Mouse (Mus musculus) activated CD4-positive, CD25-positive, alpha-beta regulatory T cell, adult 9 weeks (primary cell): ENCODE results near the gene Ltb4r2. TPM values are rescaled to one million over a fixed set of nuclear protein-coding genes. Genes with fewer than 3 reads are reported as not detected.

Experiments
- polyA plus RNA-seq: library from polyadenylated mRNA; unstranded; fragments of 100-300 nt; shearing (Covaris generic); gene quantifications from one replicate; pipeline ENCODE4 v1.2.1, GENCODE M21; 2017

Ltb4r2 gene
- polyA plus RNA-seq: not detected

GRCm38 (mm10) chr14:55761163-55761562 is at the start of gene Ltb4r2:
Ltb4r2 (plus strand) TSS chr14:55761428.

GRCm38 (mm10) chr14:55713729-55714122 is 47.5 kb upstream of the Ltb4r2 start, which contains the start of gene Tgm1:
Tgm1 (minus strand) TSS chr14:55713926.

GRCm38 (mm10) chr14:55721700-55722437 is 39.4 kb upstream of the Ltb4r2 start, which contains the start of gene Rabggta:
Rabggta (minus strand) TSS chr14:55722263.

GRCm38 (mm10) chr14:55745180-55745860 is 15.9 kb upstream of the Ltb4r2 start, which contains the start of the genes Dhrs1 and Nop9:
Dhrs1 (minus strand) TSS chr14:55745690.
Nop9 (plus strand) TSS chr14:55745693.

GRCm38 (mm10) chr14:55758363-55758784 is 2.9 kb upstream of the Ltb4r2 start, which contains the start of gene Cideb:
Cideb (minus strand) TSS chr14:55758458.

GRCm38 (mm10) chr14:55765696-55766095 is 4.5 kb downstream of the Ltb4r2 start, which contains the start of gene Ltb4r1:
Ltb4r1 (plus strand) TSS chr14:55765962.

GRCm38 (mm10) chr14:55783958-55784235 is 22.7 kb downstream of the Ltb4r2 start, which contains the start of gene Adcy4:
Adcy4 (minus strand) TSS chr14:55784095.

GRCm38 (mm10) chr14:55788256-55789050 is 27.2 kb downstream of the Ltb4r2 start, which contains the start of gene Ripk3:
Ripk3 (minus strand) TSS chr14:55788865.

Other genes with a start within 250 kb of the Ltb4r2 start
- 0.07 TPM for gene Nrl, start 236.4 kb upstream of the Ltb4r2 start, polyA plus RNA-seq
- gene Pck2, start 221.2 kb upstream of the Ltb4r2 start, polyA plus RNA-seq: 46.5 TPM
- gene Dcaf11, start 201.4 kb upstream of the Ltb4r2 start, polyA plus RNA-seq: 159 TPM
- gene A730061H03Rik, start 201.0 kb upstream of the Ltb4r2 start, polyA plus RNA-seq: 4.7 TPM
- not detected for gene Fitm1, start 185.8 kb upstream of the Ltb4r2 start, polyA plus RNA-seq
- gene Psme1, start 183.3 kb upstream of the Ltb4r2 start, polyA plus RNA-seq: 1,178 TPM
- 32.1 TPM for gene Emc9, start 176.1 kb upstream of the Ltb4r2 start, polyA plus RNA-seq
- gene Psme2, start 170.3 kb upstream of the Ltb4r2 start, polyA plus RNA-seq: 1,001 TPM
- gene Rnf31, start 169.7 kb upstream of the Ltb4r2 start, polyA plus RNA-seq: 79.7 TPM
- gene Irf9, start 157.9 kb upstream of the Ltb4r2 start, polyA plus RNA-seq: 209 TPM
- gene Rec8, start 143.4 kb upstream of the Ltb4r2 start, polyA plus RNA-seq: 10.1 TPM
- 74.4 TPM for gene Ipo4, start 125.5 kb upstream of the Ltb4r2 start, polyA plus RNA-seq
- gene Gm49378, start 123.5 kb upstream of the Ltb4r2 start, polyA plus RNA-seq: 2.5 TPM
- gene Tm9sf1, start 117.6 kb upstream of the Ltb4r2 start, polyA plus RNA-seq: 95.5 TPM
- 1.4 TPM for gene Tssk4, start 111.2 kb upstream of the Ltb4r2 start, polyA plus RNA-seq
- gene Mdp1, start 100.9 kb upstream of the Ltb4r2 start, polyA plus RNA-seq: 120 TPM
- gene Gmpr2, start 89.5 kb upstream of the Ltb4r2 start, polyA plus RNA-seq: 49.3 TPM
- 452 TPM for gene Nedd8, start 89.3 kb upstream of the Ltb4r2 start, polyA plus RNA-seq
- gene Tinf2, start 79.6 kb upstream of the Ltb4r2 start, polyA plus RNA-seq: 62.3 TPM
- gene Tgm1, start 47.5 kb upstream of the Ltb4r2 start, polyA plus RNA-seq: 0.39 TPM
- 71.3 TPM for gene Rabggta, start 39.2 kb upstream of the Ltb4r2 start, polyA plus RNA-seq
- gene Dhrs1, start 15.7 kb upstream of the Ltb4r2 start, polyA plus RNA-seq: 56.9 TPM
- 15.6 TPM for gene Nop9, start 15.7 kb upstream of the Ltb4r2 start, polyA plus RNA-seq
- not detected for gene Cideb, start 3.0 kb upstream of the Ltb4r2 start, polyA plus RNA-seq
- 3.1 TPM for gene Ltb4r1, start 4.5 kb downstream of the Ltb4r2 start, polyA plus RNA-seq
- 0.11 TPM for gene Adcy4, start 22.7 kb downstream of the Ltb4r2 start, polyA plus RNA-seq
- 81.9 TPM for gene Ripk3, start 27.4 kb downstream of the Ltb4r2 start, polyA plus RNA-seq
- not detected for gene Nfatc4, start 61.7 kb downstream of the Ltb4r2 start, polyA plus RNA-seq
- gene Nynrin, start 92.6 kb downstream of the Ltb4r2 start, polyA plus RNA-seq: 1.5 TPM
- gene Cbln3, start 123.0 kb downstream of the Ltb4r2 start, polyA plus RNA-seq: not detected
- gene Khnyn, start 123.5 kb downstream of the Ltb4r2 start, polyA plus RNA-seq: 115 TPM
- 75.8 TPM for gene Sdr39u1, start 138.9 kb downstream of the Ltb4r2 start, polyA plus RNA-seq
- not detected for gene Cma1, start 183.2 kb downstream of the Ltb4r2 start, polyA plus RNA-seq
- gene Cma2, start 189.6 kb downstream of the Ltb4r2 start, polyA plus RNA-seq: not detected